Comparison of ENCODE assay signal across 8 mouse cellular contexts in genomic region chr2:155817301-155818245, GRCm38 (mm10). TPM values are rescaled to one million over a fixed set of nuclear protein-coding genes. Genes with fewer than 3 reads are reported as not detected.
DNase-seq lines count a peak whose midpoint lies in the region; ATAC-seq and TF ChIP-seq lines count a peak whose summit lies in the region.

No protein-coding gene starts in this region.

- peaks cover 30% of the 10 kb centered on the region for H3K36me3 ChIP-seq in embryonic facial prominence, embryonic 14.5 days (ENCODE audit: control insufficient read depth, insufficient read depth, low read length)
- peaks cover 14% of the 10 kb centered on the region for H3K36me3 ChIP-seq in intestine, postnatal 0 days (ENCODE audit: control insufficient read depth, insufficient read depth)
- peaks cover 3% of the 10 kb centered on the region; the same call in 1 of the 2 replicates for H3K36me3 ChIP-seq in stomach, embryonic 16.5 days (ENCODE audit: control insufficient read depth, insufficient read depth, low read length)

- H3K9ac ChIP-seq in embryonic facial prominence, embryonic 14.5 days (ENCODE audit: low read depth, low read length): peak overlapping the region; percentile 77
- no peak overlapping the region for H3K9ac ChIP-seq in intestine, postnatal 0 days (ENCODE audit: low read depth, low read length)
- H3K9ac ChIP-seq in stomach, embryonic 16.5 days (ENCODE audit: low read length): peak overlapping the region; percentile 91; the same call in 1 of the 2 replicates

- H3K4me1 ChIP-seq in embryonic facial prominence, embryonic 14.5 days (ENCODE audit: control insufficient read depth, insufficient read depth, low read length): 0 out of 2 replicates have a peak, but pooled peaks cover 6% of the 10 kb centered on the region
- peaks cover 7% of the 10 kb centered on the region for H3K4me1 ChIP-seq in intestine, postnatal 0 days (replicated peaks; ENCODE audit: control insufficient read depth, insufficient read depth, low read length)
- H3K4me1 ChIP-seq in stomach, embryonic 16.5 days (ENCODE audit: control insufficient read depth, insufficient read depth, low read length): peaks cover 17% of the 10 kb centered on the region

- WGBS in embryonic facial prominence, embryonic 14.5 days: 75% methylated on average over 10 of the region's 10 CpGs
- 70% methylated on average over 10 of the region's 10 CpGs for WGBS in intestine, postnatal 0 days
- WGBS in stomach, embryonic 16.5 days: 79% methylated on average over 10 of the region's 10 CpGs

- no peak overlapping the region for H3K27ac ChIP-seq in embryonic facial prominence, embryonic 14.5 days (replicated peaks; ENCODE audit: low read depth, low read length)
- no peak overlapping the region for H3K27ac ChIP-seq in intestine, postnatal 0 days (ENCODE audit: low read depth, low read length)
- H3K27ac ChIP-seq in stomach, embryonic 16.5 days (ENCODE audit: low read length): no peak overlapping the region

- no peak for ATAC-seq in embryonic facial prominence, embryonic 14.5 days (ENCODE audit: low read depth)
- ATAC-seq in intestine, postnatal 0 days: no peak
- ATAC-seq in stomach, embryonic 16.5 days (ENCODE audit: insufficient read depth, low FRiP score): no peak

- peak overlapping the region; percentile 90; the same call in 1 of the 2 replicates for H3K4me2 ChIP-seq in embryonic facial prominence, embryonic 14.5 days (ENCODE audit: low read depth, low read length)
- peak overlapping the region; percentile 75 for H3K4me2 ChIP-seq in intestine, postnatal 0 days (replicated peaks; ENCODE audit: low read depth)
- H3K4me2 ChIP-seq in stomach, embryonic 16.5 days (ENCODE audit: low read depth, low read length): peak overlapping the region; percentile 89

- intact Hi-C loops in heart, postnatal 10 days (cut with DNase I): no loop called here

- peak; percentile 97 for DNase-seq in heart, adult 11 months
- DNase-seq in heart, postnatal 10 days: no peak
- peak; percentile 28 for DNase-seq in MN1 (ENCODE audit: low spot score)
- DNase-seq in embryonic facial prominence, embryonic 14.5 days (ENCODE audit: low spot score): no peak
- DNase-seq in urinary bladder, postnatal 10 days (ENCODE audit: low spot score): no peak
- DNase-seq in left cerebral cortex, adult 18-20 months (ENCODE audit: low spot score in 2 of 2): no peak

- peak overlapping the region; percentile 57; the same call in 1 of the 2 replicates for H3K4me3 ChIP-seq in embryonic facial prominence, embryonic 14.5 days (ENCODE audit: low read depth, low read length)
- 0 out of 2 replicates have a peak overlapping the region, but pooled peaks have one; percentile 57 for H3K4me3 ChIP-seq in intestine, postnatal 0 days (ENCODE audit: low read depth, low read length)
- no peak overlapping the region; the same call in 1 of the 2 replicates for H3K4me3 ChIP-seq in stomach, embryonic 16.5 days (replicated peaks; ENCODE audit: low read length)

- H3K9me3 ChIP-seq in embryonic facial prominence, embryonic 14.5 days (ENCODE audit: control insufficient read depth, low read length): no peaks in the 10 kb centered on the region
- no peaks in the 10 kb centered on the region for H3K9me3 ChIP-seq in intestine, postnatal 0 days (ENCODE audit: control insufficient read depth)
- no peaks in the 10 kb centered on the region for H3K9me3 ChIP-seq in stomach, embryonic 16.5 days (replicated peaks; ENCODE audit: control insufficient read depth, low read length)

- H3K27me3 ChIP-seq in embryonic facial prominence, embryonic 14.5 days (replicated peaks; ENCODE audit: control insufficient read depth, insufficient read depth, low read length): no peaks in the 10 kb centered on the region
- H3K27me3 ChIP-seq in intestine, postnatal 0 days (replicated peaks; ENCODE audit: control insufficient read depth, insufficient read depth, low read length): no peaks in the 10 kb centered on the region
- H3K27me3 ChIP-seq in stomach, embryonic 16.5 days (ENCODE audit: control insufficient read depth, insufficient read depth, low read length): no peaks in the 10 kb centered on the region

- TF ChIP-seq CTCF in intestine, postnatal 0 days (IDR thresholded peaks at IDR 0.05; ENCODE audit: low read depth): no peak

RNA-seq across cellular contexts. Expression of gene BC029722, which starts 1.7 kb away (rescaled TPM):
- 10 to 100 TPM; 16.3 to 16.8 TPM for total RNA-seq in heart, postnatal 10 days (2021)
- polyA plus RNA-seq in embryonic facial prominence, embryonic 14.5 days (2014; fragmentation: Nextera tagmentation; extraction: Ambion mirVana): 10.8 and 12.2 TPM in 2 replicates
- 40.0 and 42.3 TPM in 2 replicates for polyA plus RNA-seq in intestine, postnatal 0 days (2015; fragmentation: Nextera tagmentation; extraction: Ambion mirVana)
- 22.1 and 25.7 TPM in 2 replicates for polyA plus RNA-seq in stomach, embryonic 16.5 days (2015; fragmentation: Nextera tagmentation; extraction: Ambion mirVana)
- 10 to 100 TPM; 58.7 to 58.9 TPM for total RNA-seq in left cerebral cortex, adult 18-20 months (2021)

RNA-seq across cellular contexts. Expression of gene Eif6, which starts 9.2 kb away (rescaled TPM):
- total RNA-seq in heart, postnatal 10 days (2021): 10 to 100 TPM; 77.5 to 79.5 TPM
- polyA plus RNA-seq in embryonic facial prominence, embryonic 14.5 days (2014; fragmentation: Nextera tagmentation; extraction: Ambion mirVana): 151 and 162 TPM in 2 replicates
- 318 and 321 TPM in 2 replicates for polyA plus RNA-seq in intestine, postnatal 0 days (2015; fragmentation: Nextera tagmentation; extraction: Ambion mirVana)
- polyA plus RNA-seq in stomach, embryonic 16.5 days (2015; fragmentation: Nextera tagmentation; extraction: Ambion mirVana): 221 and 238 TPM in 2 replicates
- total RNA-seq in left cerebral cortex, adult 18-20 months (2021): 10 to 100 TPM; 73.3 to 82.5 TPM

RNA-seq across cellular contexts. Expression of gene Fam83c, which starts 17.1 kb away (rescaled TPM):
- not detected for total RNA-seq in heart, postnatal 10 days (2021)
- 0.74 and 1.1 TPM in 2 replicates for polyA plus RNA-seq in embryonic facial prominence, embryonic 14.5 days (2014; fragmentation: Nextera tagmentation; extraction: Ambion mirVana)
- polyA plus RNA-seq in intestine, postnatal 0 days (2015; fragmentation: Nextera tagmentation; extraction: Ambion mirVana): 0.31 and 0.37 TPM in 2 replicates
- 5.4 and 5.8 TPM in 2 replicates for polyA plus RNA-seq in stomach, embryonic 16.5 days (2015; fragmentation: Nextera tagmentation; extraction: Ambion mirVana)
- total RNA-seq in left cerebral cortex, adult 18-20 months (2021): not detected

RNA-seq across cellular contexts. Expression of gene Mmp24, which starts 42.4 kb away (rescaled TPM):
- total RNA-seq in heart, postnatal 10 days (2021): under 1 TPM in 1 of 2 experiments, not detected in 1; 0.07 TPM
- polyA plus RNA-seq in embryonic facial prominence, embryonic 14.5 days (2014; fragmentation: Nextera tagmentation; extraction: Ambion mirVana): 0.51 TPM in 2 replicates
- 0.17 and 0.22 TPM in 2 replicates for polyA plus RNA-seq in intestine, postnatal 0 days (2015; fragmentation: Nextera tagmentation; extraction: Ambion mirVana)
- 0.23 and 0.31 TPM in 2 replicates for polyA plus RNA-seq in stomach, embryonic 16.5 days (2015; fragmentation: Nextera tagmentation; extraction: Ambion mirVana)
- 10 to 100 TPM; 34.3 to 35.6 TPM for total RNA-seq in left cerebral cortex, adult 18-20 months (2021)

Comparison
In these comparisons a context has a peak if more than half of its experiments do, and no peak if none do; other contexts are left out.
1. DNase-seq: peak in heart, adult 11 months (single experiment) and MN1 (single experiment); none in heart, postnatal 10 days (0 of 2), embryonic facial prominence, embryonic 14.5 days (single experiment), urinary bladder, postnatal 10 days (single experiment) and left cerebral cortex, adult 18-20 months (0 of 2).
2. Peak in every context shown above with its lines, with median percentiles within 50 percentile points of each other: H3K4me2 ChIP-seq.